Mouse (Mus musculus): Measurements from ENCODE around the gene Pou2f1.
A peak's percentile ranks its signal among the peaks of the same experiment; 100 is the strongest.

Pou2f1 gene

DNA sequence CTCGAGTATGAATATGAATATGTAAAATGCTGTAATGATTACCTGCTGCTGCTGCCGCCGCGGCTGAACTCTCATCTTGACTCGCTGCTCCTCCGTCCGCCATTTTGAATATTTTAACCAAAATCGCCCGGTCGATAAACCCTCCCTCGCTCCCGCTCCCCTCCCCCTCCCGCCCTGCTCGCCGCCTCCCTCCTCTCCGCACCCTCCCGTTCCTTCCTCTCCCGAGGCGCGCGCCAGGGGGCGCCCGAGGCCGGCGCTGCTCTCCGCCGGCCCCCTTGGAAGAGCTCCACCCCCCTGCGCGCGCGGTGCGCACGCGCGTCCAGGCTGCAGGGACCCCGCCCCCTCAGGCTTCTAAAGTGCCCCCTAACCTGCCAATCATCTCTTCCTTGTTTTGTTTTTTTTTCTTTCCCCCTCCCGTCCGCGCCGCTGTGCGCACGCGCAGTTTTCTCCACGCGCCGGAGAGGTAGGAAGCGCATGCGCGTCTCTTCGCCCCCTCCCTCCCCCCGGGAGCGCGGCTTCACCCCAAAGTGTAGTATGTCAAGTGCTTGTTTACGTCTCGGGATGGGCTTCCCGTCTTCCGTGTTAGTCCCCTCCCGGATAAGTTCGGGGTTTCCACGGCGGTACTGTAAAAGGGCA lies at the start of gene Pou2f1:
Gene Pou2f1 (minus strand): TSS at position 159 of the 636 bp plus-strand sequence.
- DNase-seq (ENCODE audit: low spot score), result peak; percentile 98

DNA sequence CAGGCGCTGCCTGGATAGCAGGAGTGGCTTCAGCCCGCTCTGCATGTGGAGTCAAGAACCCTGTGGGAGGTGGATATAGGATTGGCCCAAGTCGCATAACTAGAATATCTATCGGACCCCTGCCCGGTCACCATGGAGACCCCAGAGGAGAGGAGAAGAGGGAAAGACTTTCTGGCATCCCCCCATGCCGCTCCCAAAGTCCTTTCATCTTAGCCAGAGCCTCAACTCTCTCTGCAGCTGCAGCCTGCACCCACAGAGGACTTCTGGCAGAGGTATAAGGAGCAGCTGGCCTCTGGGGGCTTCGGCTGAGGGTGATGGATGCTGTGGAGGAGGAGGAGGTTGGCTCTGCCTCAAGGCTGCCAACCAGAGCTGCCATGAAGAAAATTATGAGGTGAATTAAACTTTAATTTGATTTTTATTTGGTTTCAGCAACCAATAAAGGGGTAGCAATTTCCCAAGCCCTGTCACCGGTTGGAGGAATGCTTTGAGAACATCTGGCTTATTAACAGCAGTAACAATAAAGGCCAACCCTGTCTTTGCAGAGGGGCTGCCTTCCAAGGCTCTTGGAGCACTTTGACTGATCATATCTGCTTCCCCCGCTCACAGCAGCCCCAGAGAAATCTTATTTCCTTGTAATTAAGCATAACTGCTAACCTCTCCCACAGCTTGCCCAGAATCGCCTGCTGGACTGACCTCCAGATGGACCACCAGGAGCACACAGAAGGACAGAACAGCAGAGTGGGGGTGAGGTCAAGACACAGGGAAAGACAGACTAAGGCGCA lies 46.8 kb upstream of the Pou2f1 start:
- DNase-seq (ENCODE audit: low spot score), result no peak

DNA sequence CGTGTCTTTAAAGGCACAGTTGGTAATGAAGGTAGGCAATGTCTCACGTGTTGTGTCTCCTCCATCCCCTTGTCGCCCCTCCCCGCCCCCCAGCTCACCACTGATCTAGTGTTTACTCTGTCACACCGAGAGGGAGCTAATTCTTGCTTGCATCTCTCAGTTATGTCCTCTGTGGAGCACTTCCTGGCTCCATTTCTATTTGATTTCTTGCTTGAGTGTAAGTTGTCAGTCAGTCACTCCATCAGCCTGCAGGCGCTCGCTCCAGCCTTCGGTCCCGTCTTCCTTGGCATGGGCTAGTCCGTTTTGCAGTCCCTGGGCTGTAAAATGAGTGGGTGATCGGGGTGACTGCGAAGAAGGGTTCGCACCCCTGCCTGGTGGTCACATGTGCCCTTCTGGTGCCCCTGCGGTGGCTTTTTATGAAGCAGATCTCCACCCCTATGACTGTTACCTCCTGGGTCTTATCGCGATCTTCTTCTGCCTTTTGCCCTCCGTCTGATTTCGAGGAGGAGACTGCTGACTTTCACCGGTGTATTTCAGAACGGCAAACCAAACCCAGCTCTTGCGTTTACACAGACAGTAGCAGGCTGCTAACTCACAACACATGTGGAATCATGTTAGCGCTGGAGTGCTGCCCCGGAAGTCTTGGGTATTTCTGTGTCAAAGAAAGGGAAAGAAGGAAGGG lies 45.9 kb upstream of the Pou2f1 start:
- no peak for DNase-seq (ENCODE audit: low spot score)

DNA sequence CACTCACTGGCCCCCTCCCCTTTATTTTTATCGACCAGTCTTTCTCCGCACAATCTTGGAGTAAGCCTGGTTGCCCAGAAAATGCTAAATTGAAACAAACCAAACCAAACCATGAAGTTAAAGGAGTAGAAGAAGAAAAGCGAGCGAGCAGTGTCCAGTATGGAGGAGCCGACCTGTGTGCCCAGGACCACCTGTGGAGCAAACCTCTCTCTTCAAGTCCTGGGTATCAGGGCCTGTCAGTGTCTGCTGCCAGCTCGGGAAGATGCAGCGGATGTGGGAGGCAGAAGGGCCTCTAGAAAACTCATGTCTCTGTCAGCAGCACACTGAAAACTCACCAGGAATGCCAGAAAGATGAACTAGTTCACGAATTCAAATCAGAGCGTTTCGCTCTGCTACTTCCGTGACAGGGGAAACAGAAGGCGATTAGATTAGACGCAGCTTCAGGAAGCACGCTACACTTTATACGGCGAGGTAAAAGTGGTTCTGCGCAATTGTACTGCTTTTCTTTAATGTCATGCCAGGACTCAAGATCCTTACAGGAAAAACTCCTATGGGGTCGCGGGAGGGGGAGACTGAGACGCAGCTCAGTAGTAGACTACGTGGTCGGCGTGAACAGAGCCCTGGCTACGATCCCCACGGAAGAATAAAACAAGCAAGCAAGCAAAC lies 45.2 kb upstream of the Pou2f1 start:
- no peak for DNase-seq (ENCODE audit: low spot score)

DNA sequence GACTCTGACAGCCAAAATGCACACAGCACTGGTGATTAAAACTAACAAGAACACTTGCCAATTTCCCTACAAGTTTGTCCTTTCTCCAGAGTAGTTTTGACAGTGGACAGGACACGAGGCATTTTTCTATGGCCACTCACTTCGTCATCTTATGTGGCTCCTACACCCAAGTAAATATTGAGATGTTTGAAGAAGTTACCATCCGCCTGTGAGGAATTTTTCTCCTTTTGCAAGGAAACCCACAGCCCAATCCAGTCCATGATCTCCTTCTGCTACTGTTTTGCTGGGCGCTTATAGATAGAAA lies 43.4 kb upstream of the Pou2f1 start:
- DNase-seq (ENCODE audit: low spot score), result no peak

DNA sequence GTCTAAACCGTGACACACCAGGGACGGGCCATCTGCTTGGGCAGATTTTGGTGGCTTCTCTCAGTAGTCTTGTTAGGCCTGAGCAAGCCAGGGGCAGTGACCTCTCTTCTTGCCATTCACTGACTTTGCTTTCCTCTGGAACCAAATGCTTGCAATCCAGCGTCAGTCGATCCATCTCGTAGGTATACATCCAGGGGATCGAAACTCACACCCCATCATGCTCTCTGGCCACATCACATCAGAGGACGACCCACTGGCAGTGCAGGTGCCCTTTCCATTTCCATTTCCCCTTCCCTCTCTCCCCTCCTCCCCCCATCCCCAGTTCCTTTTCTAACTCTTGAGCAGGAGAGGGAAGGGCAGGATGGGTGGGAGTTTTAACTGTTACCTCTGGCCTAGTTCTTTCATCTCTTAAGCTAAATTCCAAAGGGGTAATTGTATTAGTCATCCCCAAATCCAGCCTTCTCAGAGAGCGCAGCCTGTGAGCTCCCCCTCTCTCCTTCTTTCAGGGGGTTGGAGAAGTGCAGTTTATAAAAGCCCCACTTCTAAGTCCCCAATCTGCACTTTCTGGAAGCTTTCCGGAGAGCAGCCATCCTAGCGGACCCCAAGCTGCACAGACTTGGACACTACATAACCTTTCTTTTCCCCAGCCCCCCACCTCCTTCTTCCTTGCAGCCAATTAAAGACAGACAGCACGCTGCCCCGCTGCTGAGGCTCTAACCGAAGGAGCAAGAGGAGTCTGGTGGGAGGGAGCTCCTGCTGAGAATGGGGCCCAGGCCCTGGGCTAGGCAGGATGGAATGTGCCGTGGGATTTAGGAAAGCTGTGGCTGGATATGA lies 42.8 kb upstream of the Pou2f1 start:
- DNase-seq (ENCODE audit: low spot score), result no peak

DNA sequence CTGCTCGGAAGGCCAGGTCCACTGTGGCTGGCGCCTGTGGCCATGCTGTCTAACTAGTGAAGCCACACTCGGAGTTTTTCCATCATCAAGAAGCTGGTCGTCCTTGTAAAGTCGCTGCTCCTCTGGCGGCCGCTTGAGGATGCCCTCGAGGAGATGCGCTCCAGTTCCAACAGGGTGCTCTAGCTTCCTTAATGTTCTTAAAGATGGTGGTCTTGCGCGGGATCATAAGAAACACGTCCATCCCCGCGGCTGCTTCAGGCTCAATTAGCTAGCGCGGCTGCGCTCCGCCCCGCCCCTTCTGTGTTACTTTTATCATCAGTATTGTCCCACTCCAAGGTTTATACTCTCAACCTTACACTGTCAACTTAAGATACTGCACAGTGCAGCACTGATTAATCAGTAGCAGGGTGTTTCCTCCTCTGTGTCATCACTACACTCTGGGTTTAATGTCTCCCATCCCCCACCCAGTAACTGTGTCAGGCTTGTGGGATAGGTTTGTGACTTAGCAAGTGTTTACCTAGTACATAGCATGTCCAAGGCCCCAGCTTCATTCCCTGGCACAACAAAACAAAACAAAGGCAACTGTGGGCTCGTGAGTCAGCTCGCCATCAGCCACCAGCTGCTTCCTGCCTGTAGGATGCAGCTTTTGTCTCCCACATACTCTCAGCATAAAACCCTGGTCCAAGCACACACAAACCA lies 41.1 kb upstream of the Pou2f1 start:
- no peak for DNase-seq (ENCODE audit: low spot score)

DNA sequence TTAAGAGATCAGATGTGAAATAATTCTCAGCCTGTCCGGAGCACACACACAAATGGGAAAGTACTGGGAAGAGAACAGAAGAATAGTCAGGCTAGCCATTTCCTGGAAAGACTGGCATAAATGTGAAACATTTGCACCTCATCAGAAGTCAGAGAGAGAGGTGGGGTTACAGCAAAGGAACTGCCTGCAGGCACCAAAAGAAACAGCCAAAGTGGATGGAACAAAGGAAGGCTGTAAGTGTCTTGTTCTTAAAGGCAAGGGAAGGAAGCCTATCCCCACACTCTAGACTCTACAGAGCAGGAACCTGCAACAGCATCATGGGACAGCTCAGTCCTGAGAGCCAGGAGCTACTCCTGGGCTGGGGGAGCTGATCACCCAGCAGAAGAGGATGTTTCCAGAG lies 39.0 kb upstream of the Pou2f1 start:
- DNase-seq (ENCODE audit: low spot score), result no peak

DNA sequence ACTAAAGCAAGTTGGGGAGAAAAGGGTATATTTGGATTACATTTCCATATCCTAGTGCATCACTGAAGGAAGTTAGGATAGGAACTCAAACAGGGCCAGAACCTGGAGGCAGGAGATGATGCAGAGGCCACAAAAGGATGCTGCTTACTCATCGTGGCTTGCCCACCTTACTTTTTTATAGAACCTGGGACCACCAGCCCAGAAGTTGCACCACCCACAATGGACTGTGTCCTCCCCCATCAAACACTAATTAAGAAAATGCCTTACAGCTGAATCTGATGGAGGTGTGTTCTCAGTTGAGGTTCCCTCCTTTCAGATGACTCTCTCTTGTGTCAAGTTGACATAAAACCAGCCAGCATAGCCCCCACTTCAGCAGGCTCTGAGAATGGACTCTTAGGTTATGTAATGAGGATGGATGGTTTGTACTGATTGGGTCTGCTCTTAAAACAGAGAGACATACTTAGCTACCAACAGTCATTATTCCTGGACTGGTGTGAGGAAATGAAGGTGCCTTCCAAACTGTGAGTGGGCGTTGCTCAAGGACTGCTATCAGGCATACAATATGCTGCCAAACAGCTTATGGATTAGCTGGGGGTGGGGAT lies 36.4 kb upstream of the Pou2f1 start:
- DNase-seq (ENCODE audit: low spot score), result no peak

DNA sequence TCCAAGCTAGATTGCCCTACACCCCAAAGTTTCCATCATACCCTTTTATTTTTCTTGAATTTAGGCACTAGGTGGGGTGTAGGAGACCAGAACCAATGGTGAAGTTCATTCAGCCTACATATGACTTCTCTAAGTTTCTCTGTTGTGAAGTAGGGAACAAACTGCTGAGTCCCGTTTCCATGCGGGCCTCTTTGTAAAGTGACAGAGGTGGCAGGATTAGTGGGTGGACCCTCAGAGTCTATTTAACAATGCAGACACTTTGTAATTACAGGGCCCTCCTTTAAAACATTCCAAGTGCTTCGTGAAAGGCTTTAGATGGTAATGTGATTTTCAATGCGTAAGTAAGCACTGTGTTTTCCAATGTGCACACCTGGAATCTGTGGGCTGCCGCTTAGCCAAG lies 32.6 kb upstream of the Pou2f1 start:
- DNase-seq (ENCODE audit: low spot score), result no peak

DNA sequence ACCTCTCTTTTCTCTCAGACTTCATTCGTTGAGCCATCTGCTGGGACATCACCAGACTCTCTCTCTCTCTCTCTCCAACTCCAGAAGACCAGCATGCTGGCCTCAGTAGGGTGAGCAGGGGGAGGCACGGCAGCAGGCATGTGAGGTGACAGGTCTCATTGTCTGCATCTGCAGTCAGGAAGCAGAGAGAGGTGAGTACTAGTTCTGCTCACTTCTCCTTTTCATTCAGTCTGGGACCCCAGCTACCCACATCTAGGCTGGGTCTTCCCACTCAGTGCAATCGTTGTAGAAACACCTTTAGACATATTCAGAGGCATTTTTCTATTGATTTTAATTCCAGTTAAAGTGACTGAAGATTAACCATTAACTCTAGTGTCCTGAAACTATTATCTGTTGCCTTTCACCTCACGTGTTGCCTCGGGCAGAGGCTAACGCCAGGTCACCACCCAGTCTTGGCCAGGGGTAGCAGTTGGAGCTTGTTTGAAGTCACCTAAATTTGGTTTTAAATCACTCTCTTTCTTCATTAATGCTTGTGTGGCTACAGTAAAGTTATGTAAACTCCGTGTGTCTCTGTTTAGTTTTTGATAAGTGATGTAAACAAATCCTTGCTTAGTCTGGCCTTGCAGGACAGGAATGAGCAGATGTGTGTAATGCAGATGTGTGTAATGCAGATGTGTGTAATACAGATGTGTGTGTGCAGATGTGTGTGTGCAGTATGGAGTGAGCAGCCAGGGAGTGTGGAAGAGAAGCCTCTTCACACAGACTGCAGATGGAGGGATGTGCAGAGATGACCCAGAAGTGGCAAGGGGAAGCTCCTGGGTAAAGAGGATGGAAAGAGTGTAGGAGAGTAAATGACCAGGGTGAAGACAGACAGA lies 29.4 kb upstream of the Pou2f1 start:
- DNase-seq (ENCODE audit: low spot score), result no peak

DNA sequence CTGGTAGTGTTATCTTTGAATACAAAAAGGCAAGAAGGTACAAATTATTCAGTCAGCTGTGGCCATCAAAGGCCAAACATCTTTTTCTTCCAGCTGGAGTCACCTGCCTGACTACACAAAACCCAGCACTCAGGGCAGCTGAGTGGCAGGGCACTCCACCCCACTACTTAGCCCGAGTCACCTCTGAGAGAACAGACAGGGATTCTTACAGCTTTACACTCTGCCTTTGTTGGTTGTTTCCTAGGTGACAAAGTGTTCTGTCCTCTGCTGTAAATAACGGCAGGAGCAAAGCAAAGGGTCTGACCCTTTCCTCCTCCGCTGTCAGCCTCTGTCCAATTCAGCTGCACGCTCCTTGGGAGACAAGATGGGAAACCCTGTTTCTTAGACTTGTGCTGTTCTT lies 21.5 kb upstream of the Pou2f1 start:
- DNase-seq (ENCODE audit: low spot score), result no peak

DNA sequence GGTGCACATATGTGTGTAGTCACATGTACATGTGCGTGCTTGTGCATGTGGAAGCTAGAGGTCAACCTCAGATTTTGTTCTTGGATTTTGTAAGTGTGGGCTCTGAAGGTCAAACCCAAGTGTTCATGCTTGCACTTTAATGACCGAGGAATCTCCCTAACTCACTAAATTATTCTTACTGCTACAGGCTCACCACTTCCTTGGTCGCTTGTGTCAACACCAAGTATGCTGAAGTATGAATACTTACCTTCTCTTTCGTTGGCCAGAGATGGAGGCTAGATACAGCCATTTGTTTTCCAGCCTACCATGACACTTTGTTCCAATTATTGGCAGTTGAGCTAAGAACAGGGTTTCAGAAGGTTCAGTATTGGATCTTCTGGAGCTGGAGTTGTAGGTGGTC lies 14.7 kb upstream of the Pou2f1 start:
- DNase-seq (ENCODE audit: low spot score), result no peak

DNA sequence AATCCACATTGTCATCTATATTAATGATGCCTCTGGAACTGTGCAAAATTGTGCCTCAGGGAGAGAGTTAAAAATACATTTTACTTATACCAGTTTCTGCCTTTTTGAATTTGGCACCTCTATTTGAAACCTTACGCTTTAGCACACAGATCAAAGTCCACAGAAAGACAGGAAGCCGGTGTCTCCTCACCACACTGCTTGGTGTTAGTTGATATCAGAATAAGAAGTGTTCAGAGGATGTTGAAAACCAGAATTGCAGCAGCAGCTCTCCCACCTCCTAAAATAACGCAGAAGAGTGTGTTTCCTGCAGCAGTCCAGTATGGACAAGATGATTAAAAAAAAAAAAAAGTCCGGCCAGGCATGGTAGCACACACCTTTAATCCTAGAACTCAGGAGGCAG lies 13.8 kb upstream of the Pou2f1 start:
- DNase-seq (ENCODE audit: low spot score), result no peak

DNA sequence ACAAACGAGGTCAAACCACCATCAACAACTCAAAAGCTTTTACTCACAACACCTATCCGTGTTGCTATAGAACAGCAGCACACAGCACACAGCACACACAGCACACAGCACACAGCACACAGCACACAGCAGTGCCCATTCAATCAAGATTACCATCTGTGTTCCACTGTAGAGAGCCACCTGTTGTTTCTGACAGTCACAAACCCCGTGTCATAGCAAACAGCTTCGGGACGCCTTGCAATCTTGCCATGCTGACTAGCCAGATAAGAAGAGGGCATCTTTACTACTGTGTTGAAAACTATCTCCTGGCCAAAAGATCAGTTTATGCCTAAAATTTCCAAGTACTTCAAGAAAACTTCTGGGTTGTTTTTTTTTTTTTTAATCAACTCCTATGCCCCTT lies 12.1 kb upstream of the Pou2f1 start:
- no peak for DNase-seq (ENCODE audit: low spot score)

DNA sequence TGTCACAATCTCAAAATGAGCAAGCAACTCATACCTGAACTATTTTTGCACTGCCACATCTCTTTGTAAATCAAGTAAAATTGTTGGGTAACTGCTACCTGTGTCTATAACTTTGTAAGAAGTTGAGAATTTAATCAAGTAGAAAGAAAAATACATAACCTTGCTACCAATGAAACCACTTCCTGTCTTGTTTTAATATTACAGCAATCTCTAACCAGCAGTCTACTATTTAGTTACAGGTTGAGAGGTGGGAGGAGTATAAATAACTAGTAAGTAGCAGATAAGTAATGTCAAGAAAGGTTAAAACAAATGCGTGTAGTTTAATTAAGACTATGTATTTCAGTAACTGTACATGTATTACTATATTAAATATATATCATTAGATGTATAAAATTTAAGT lies 7.6 kb upstream of the Pou2f1 start:
- DNase-seq (ENCODE audit: low spot score), result no peak

DNA sequence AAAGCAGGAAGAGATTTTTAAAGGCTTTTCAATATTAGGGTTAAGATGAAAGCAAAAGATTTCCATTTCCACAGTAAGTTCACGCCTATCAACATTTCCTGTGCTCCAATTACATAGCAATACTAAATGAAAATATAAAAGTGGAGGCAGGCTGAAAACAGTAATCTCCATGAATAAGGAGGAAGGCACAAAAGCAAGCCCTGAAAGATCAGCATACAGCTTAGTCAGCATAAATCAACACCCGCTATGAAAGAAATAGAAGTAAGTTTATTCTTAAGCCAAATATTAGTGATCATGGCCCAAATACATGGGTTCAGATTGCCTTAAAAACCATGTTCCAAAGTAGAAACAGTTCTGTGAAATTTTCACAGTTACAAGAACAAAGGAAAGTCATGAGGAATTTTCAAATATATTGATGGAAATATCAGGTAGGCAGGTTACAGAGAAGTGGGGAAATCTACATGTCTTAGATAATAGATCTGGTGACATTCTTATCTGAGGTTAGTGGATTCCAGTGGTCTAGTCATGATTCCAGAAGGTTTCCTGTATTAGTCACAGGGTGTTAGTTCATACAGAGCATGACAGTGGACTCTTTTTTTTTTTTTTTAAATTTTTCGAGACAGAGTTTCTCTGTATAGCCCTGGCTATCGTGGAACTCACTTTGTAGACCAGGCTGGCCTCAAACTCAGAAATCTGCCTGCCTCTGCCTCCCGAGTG lies 6.3 kb upstream of the Pou2f1 start:
- DNase-seq (ENCODE audit: low spot score), result no peak

DNA sequence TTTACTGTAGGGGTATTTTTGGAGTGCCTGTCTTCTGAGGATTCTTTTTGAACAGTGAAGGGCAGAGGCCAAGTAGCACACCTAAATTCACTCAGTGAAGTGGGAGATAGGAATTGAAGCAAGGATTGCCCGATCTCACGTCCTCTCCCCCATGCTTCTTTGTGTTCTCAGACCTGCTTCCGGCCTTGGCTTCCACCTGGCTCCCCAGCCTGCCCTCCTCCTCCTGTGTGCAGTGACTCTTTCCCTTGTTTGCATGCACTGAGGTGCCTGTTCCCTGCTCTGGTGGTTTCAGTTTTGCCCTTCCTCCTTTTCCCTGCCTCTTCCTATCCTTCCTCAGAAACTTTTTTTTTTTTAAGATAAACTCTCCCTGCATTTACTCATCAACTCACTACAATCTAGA lies 4.5 kb upstream of the Pou2f1 start:
- no peak for DNase-seq (ENCODE audit: low spot score)

All from testis, postnatal 10 days (tissue).